Mouse (Mus musculus) CH12.LX (cell line): ENCODE data around the gene Zc3h7b. TPM values are rescaled to one million over a fixed set of nuclear protein-coding genes. Genes with fewer than 3 reads are reported as not detected.

Source experiments
- DNase-seq: peaks from one replicate; pipeline ENCODE4 v3.0.0-alpha.2; 2013; ENCODE audit errors: extremely low read depth
- H3K27ac ChIP-seq: 2 replicates; pipeline ENCODE4 v1.5.1; 2012; ENCODE audit warnings: low read depth, mild to moderate bottlenecking, control low read depth, moderate library complexity; ENCODE audit not compliant: insufficient read depth
- H3K27me3 ChIP-seq: replicated peaks from 2 replicates; pipeline ENCODE3; 2012; ENCODE audit warnings: inconsistent platforms
- H3K36me3 ChIP-seq, 2 experiments: replicated peaks in 1 of 2; 2 replicates each; pipeline versions ENCODE3 to v1.6.1; 2012; ENCODE audit warnings: inconsistent platforms in 1 of 2, low read length in 1 of 2, mild to moderate bottlenecking in 1 of 2, mixed read lengths in 1 of 2, moderate library complexity in 1 of 2; ENCODE audit not compliant: control insufficient read depth in 1 of 2, insufficient read depth in 1 of 2
- H3K4me1 ChIP-seq, 2 experiments: 2 replicates each; pipeline ENCODE4 v1.6.1; 2012; ENCODE audit warnings: inconsistent platforms in 1 of 2, moderate library complexity in 1 of 2; ENCODE audit not compliant: insufficient read depth in 2 of 2, control insufficient read depth in 1 of 2
- H3K4me2 ChIP-seq: 2 replicates; pipeline ENCODE4 v1.6.1; 2012; ENCODE audit warnings: low read depth, mild to moderate bottlenecking, control low read depth; ENCODE audit not compliant: poor library complexity, insufficient read depth, severe bottlenecking
- H3K4me3 ChIP-seq, 3 experiments: fragments of 150-350 bp in 1 of 3; sonication (generic) in 1 of 3; replicated peaks in 1 of 3; 2 replicates each; pipeline versions ENCODE3 to v1.5.1; 2011 to 2012; ENCODE audit warnings: low read depth in 2 of 3, low read length in 2 of 3, mild to moderate bottlenecking in 2 of 3, moderate library complexity in 2 of 3, control low read depth in 1 of 3, improper control_type of control experiment in 1 of 3, inconsistent platforms in 1 of 3, mixed read lengths in 1 of 3; ENCODE audit not compliant: poor library complexity in 1 of 3
- H3K79me2 ChIP-seq: replicated peaks from 2 replicates; pipeline ENCODE4 v1.6.1; 2012; ENCODE audit warnings: mild to moderate bottlenecking, moderate library complexity; ENCODE audit not compliant: control insufficient read depth, poor library complexity, insufficient read depth, severe bottlenecking; ENCODE audit errors: extremely low read depth
- H3K9ac ChIP-seq: 2 replicates; pipeline ENCODE4 v1.6.1; 2012; ENCODE audit warnings: low read depth, mild to moderate bottlenecking, control low read depth, moderate library complexity; ENCODE audit not compliant: insufficient read depth
- H3K9me3 ChIP-seq: replicated peaks from 2 replicates; pipeline ENCODE3; 2012; ENCODE audit warnings: low read length, inconsistent platforms, mixed read lengths
- CHD1 ChIP-seq: IDR thresholded peaks from 2 replicates; pipeline ENCODE4 v1.6.1; 2012; ENCODE audit warnings: low read depth, low read length, improper control_type of control experiment, inconsistent platforms
- E2F4 ChIP-seq: IDR thresholded peaks from 2 replicates; pipeline ENCODE4 v1.6.1; 2011; ENCODE audit warnings: low read depth, low read length, improper control_type of control experiment; ENCODE audit not compliant: insufficient replicate concordance
- ELF1 ChIP-seq: IDR thresholded peaks from 2 replicates; pipeline ENCODE4 v1.6.1; 2014; ENCODE audit warnings: low read depth, mild to moderate bottlenecking, inconsistent platforms, low read length, improper control_type of control experiment
- MAFK ChIP-seq: IDR thresholded peaks from 2 replicates; pipeline ENCODE4 v1.6.1; 2011; ENCODE audit warnings: low read length, improper control_type of control experiment; ENCODE audit not compliant: insufficient replicate concordance
- MEF2A ChIP-seq: IDR thresholded peaks from 2 replicates; pipeline ENCODE4 v1.6.1; 2014; ENCODE audit warnings: low read depth, mild to moderate bottlenecking, inconsistent platforms, low read length, improper control_type of control experiment, borderline replicate concordance
- MXI1 ChIP-seq: IDR thresholded peaks from 2 replicates; pipeline ENCODE4 v1.6.1; 2011; ENCODE audit warnings: mild to moderate bottlenecking, low read depth, low read length, improper control_type of control experiment
- MYC ChIP-seq: IDR thresholded peaks from 2 replicates; pipeline ENCODE4 v1.6.1; 2011; ENCODE audit warnings: low read depth, mild to moderate bottlenecking, improper control_type of control experiment, low read length
- NELFE ChIP-seq: IDR thresholded peaks from 2 replicates; pipeline ENCODE4 v1.6.1; 2011; ENCODE audit warnings: low read depth, low read length, improper control_type of control experiment
- NRF1 ChIP-seq: IDR thresholded peaks from 2 replicates; pipeline ENCODE4 v1.6.1; 2014; ENCODE audit warnings: low read depth, mild to moderate bottlenecking, inconsistent platforms, low read length, improper control_type of control experiment, moderate library complexity
- POLR2A ChIP-seq: IDR thresholded peaks from 2 replicates; pipeline ENCODE4 v1.6.1; 2011; ENCODE audit warnings: low read depth, mild to moderate bottlenecking, improper control_type of control experiment, low read length
- RCOR1 ChIP-seq: conservative IDR thresholded peaks from 2 replicates; pipeline ENCODE4 v1.6.1; 2012; ENCODE audit warnings: low read depth, mild to moderate bottlenecking, inconsistent platforms, low read length, improper control_type of control experiment
- SIN3A ChIP-seq: IDR thresholded peaks from 2 replicates; pipeline ENCODE4 v1.6.1; 2012; ENCODE audit warnings: low read length, improper control_type of control experiment, inconsistent platforms
- TCF12 ChIP-seq: IDR thresholded peaks from 2 replicates; pipeline ENCODE4 v1.6.1; 2014; ENCODE audit warnings: low read depth, mild to moderate bottlenecking, inconsistent platforms, low read length, improper control_type of control experiment
- USF2 ChIP-seq: conservative IDR thresholded peaks from 2 replicates; pipeline ENCODE4 v1.6.1; 2011; ENCODE audit warnings: low read depth, low read length, improper control_type of control experiment
- ZC3H11A ChIP-seq: IDR thresholded peaks from 2 replicates; pipeline ENCODE4 v1.6.1; 2012; ENCODE audit warnings: low read depth, mild to moderate bottlenecking, inconsistent platforms, low read length, improper control_type of control experiment
- ZKSCAN1 ChIP-seq: IDR thresholded peaks from 2 replicates; pipeline ENCODE4 v1.6.1; 2012; ENCODE audit warnings: low read depth, inconsistent platforms, low read length, improper control_type of control experiment, borderline replicate concordance
- ZMIZ1 ChIP-seq: IDR thresholded peaks from 2 replicates; pipeline ENCODE4 v1.6.1; 2012; ENCODE audit warnings: low read depth, mild to moderate bottlenecking, inconsistent platforms, low read length, improper control_type of control experiment
- ZNF384 ChIP-seq: IDR thresholded peaks from 2 replicates; pipeline ENCODE4 v1.6.1; 2012; ENCODE audit warnings: low read depth, low read length, improper control_type of control experiment, inconsistent platforms
- dilution Hi-C: fragments of 300-500 bp; cut with MboI; formaldehyde crosslinking; loops from 2 replicates; pipeline ENCODE4 v1.14.3; 2020; ENCODE audit warnings: low sequenced_read_pairs; ENCODE audit not compliant: extremely low pct_unique_long_range_greater_than_20kb, extremely low pct_ligation_motif_present
- in situ Hi-C: fragments of 300-500 bp; cut with MboI; formaldehyde crosslinking; loops from 3 replicates; pipeline ENCODE4 v1.14.3; 2019; ENCODE audit warnings: low sequenced_read_pairs, low pct_ligation_motif_present, low pct_unique_long_range_greater_than_20kb, mixed read lengths
- polyA plus RNA-seq: library from polyadenylated mRNA; unstranded; fragments of >175 nt; gene quantifications from 2 replicates; pipeline ENCODE4 v1.2.1, GENCODE M21; 2012; ENCODE audit warnings: low read depth; ENCODE audit not compliant: insufficient read length
- total RNA-seq, 2 experiments: library from RNA; depleted of rRNA; stranded (reverse); fragments of 300-350 nt in 1 of 2; fragments of >200 nt in 1 of 2; gene quantifications; 2 replicates each; pipeline ENCODE4 v1.2.3; 2012 to 2014

Zc3h7b gene
- total and polyA plus RNA-seq, 3 experiments = 8.4 to 43.1 (median 19.7) TPM

- Histone ChIP-seq H3K4me2 (no peak overlapping the region), H3K27ac (no peak overlapping the region), H3K36me3 (peaks cover 82 to 91% of the 10 kb centered on the region in 2 experiments), H3K9ac (no peak overlapping the region), H3K4me1 (no peaks in the 10 kb centered on the region), H3K27me3 (no peaks in the 10 kb centered on the region), H3K79me2 (no peaks in the 10 kb centered on the region), H3K4me3 (no peak overlapping the region), H3K9me3 (no peaks in the 10 kb centered on the region)
- no peak for DNase-seq
- TF ChIP-seq MEF2A (no peak), MYC (no peak), ZKSCAN1 (no peak), NRF1 (no peak), CHD1 (no peak), E2F4 (no peak), RCOR1 (no peak), POLR2A (no peak), TCF12 (no peak), SIN3A (no peak), NELFE (no peak), ZC3H11A (no peak), MXI1 (no peak), ZMIZ1 (no peak), ZNF384 (no peak), ELF1 (no peak)
- in situ Hi-C loops (loop anchor here (25.0 kb wide), 1 partner anchor 202 kb away; no protein-coding TSS in a partner anchor), dilution Hi-C loops (no loop called here)
Measured at GRCm38 (mm10) chr15:81710801-81711200, 34.1 kb upstream of the Zc3h7b start.

- H3K79me2 ChIP-seq = no peaks in the 10 kb centered on the region
- H3K36me3 ChIP-seq = peaks cover 91 to 95% of the 10 kb centered on the region in 2 experiments
- no peak overlapping the region for H3K4me2 ChIP-seq
- no peak for DNase-seq
- H3K27ac ChIP-seq = no peak overlapping the region
- dilution Hi-C loops = no loop called here
- in situ Hi-C loops = loop anchor here (25.0 kb wide), 1 partner anchor 199 kb away; no protein-coding TSS in a partner anchor
- no peak overlapping the region for H3K4me3 ChIP-seq
- no peaks in the 10 kb centered on the region for H3K27me3 ChIP-seq
- H3K9me3 ChIP-seq = no peaks in the 10 kb centered on the region
- H3K4me1 ChIP-seq = no peaks in the 10 kb centered on the region
- no peak overlapping the region for H3K9ac ChIP-seq
- TF ChIP-seq ZNF384 = no peak
- TF ChIP-seq MAFK = no peak
- no peak for TF ChIP-seq ZMIZ1
- no peak for TF ChIP-seq NRF1
- TF ChIP-seq USF2 = no peak
Measured at GRCm38 (mm10) chr15:81713742-81714141, 31.1 kb upstream of the Zc3h7b start.
